ENCODE assay signal across 8 mouse cellular contexts in the genomic region with DNA sequence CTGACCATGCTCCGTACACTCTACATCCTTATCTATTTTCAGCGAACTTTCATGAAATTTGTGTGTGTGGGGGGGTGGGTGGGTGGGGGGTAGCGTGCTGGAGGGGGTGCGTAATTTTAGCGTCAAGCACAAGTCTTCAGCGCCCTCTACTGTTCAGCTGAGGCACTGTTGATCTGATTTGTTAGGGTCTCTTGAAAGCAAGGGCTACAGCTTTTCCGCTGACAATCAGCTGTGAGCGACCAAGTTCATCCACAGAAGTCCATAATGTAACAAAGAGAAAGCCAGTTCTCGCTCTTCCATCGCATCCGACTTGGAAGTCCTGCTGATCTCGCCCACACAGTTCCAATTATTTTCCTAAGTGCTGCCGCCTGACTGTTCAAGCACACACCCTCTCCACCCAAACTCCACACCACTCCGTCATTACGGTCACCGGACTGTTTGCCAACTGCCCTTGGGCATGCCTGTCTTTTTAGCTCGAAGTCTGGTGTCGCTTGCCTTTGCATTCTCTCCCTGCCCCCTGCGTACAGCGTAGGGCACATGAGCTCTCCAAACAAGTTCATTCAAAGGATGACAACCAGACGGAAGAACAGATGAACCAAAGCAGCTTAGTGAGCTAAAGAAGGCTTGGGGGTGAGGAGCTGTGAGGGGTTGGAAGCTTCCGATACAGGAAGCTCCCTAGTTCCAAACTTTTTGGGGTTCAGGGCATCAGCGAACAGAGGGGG. TPM values are rescaled to one million over a fixed set of nuclear protein-coding genes. Genes with fewer than 3 reads are reported as not detected.
DNase-seq lines count a peak whose midpoint lies in the region; ATAC-seq and TF ChIP-seq lines count a peak whose summit lies in the region.

No protein-coding gene starts in this region.

- no peaks in the 10 kb centered on the region for H3K9me3 ChIP-seq in hindbrain, embryonic 10.5 days
- no peaks in the 10 kb centered on the region for H3K9me3 ChIP-seq in hindbrain, embryonic 12.5 days (replicated peaks)
- no peaks in the 10 kb centered on the region for H3K9me3 ChIP-seq in embryonic facial prominence, embryonic 11.5 days (replicated peaks; ENCODE audit: control insufficient read depth, low read length)
- H3K9me3 ChIP-seq in hindbrain, postnatal 0 days (ENCODE audit: low read length) = no peaks in the 10 kb centered on the region
- no peaks in the 10 kb centered on the region for H3K9me3 ChIP-seq in liver, embryonic 14.5 days (ENCODE audit: control insufficient read depth, low read length)
- H3K9me3 ChIP-seq in stomach, embryonic 16.5 days (replicated peaks; ENCODE audit: control insufficient read depth, low read length) = no peaks in the 10 kb centered on the region

- H3K36me3 ChIP-seq in hindbrain, embryonic 10.5 days = no peaks in the 10 kb centered on the region
- H3K36me3 ChIP-seq in hindbrain, embryonic 12.5 days = no peaks in the 10 kb centered on the region
- H3K36me3 ChIP-seq in embryonic facial prominence, embryonic 11.5 days (replicated peaks; ENCODE audit: control insufficient read depth, insufficient read depth, low read depth, low read length) = no peaks in the 10 kb centered on the region
- H3K36me3 ChIP-seq in hindbrain, postnatal 0 days (ENCODE audit: insufficient read depth, low read length) = no peaks in the 10 kb centered on the region
- H3K36me3 ChIP-seq in liver, embryonic 14.5 days (replicated peaks; ENCODE audit: control insufficient read depth, insufficient read depth, low read depth) = no peaks in the 10 kb centered on the region
- H3K36me3 ChIP-seq in stomach, embryonic 16.5 days (ENCODE audit: control insufficient read depth, insufficient read depth, low read length) = no peaks in the 10 kb centered on the region

- peak; percentile 67 for TF ChIP-seq CTCF in hindbrain, postnatal 0 days (IDR thresholded peaks at IDR 0.05; ENCODE audit: low read depth)
- TF ChIP-seq CTCF in liver, embryonic 14.5 days (IDR thresholded peaks at IDR 0.05; ENCODE audit: low read depth) = peak; percentile 46

- H3K27ac ChIP-seq in hindbrain, embryonic 10.5 days = no peak overlapping the region
- H3K27ac ChIP-seq in hindbrain, embryonic 12.5 days = no peak overlapping the region
- no peak overlapping the region for H3K27ac ChIP-seq in embryonic facial prominence, embryonic 11.5 days (replicated peaks; ENCODE audit: low read depth, low read length)
- no peak overlapping the region for H3K27ac ChIP-seq in hindbrain, postnatal 0 days
- no peak overlapping the region for H3K27ac ChIP-seq in liver, embryonic 14.5 days
- no peak overlapping the region for H3K27ac ChIP-seq in stomach, embryonic 16.5 days (ENCODE audit: low read length)

- peak; percentile 44 for DNase-seq in hindbrain, embryonic 10.5 days (ENCODE audit: low spot score)
- DNase-seq in Muller cell, postnatal 12 days (ENCODE audit: inconsistent ontology term) = peak; percentile 79
- peak; percentile 71 for DNase-seq in embryonic facial prominence, embryonic 11.5 days (ENCODE audit: low spot score)
- DNase-seq in hindbrain, postnatal 0 days (ENCODE audit: low spot score) = peak; percentile 85
- no peak for DNase-seq in liver, embryonic 14.5 days (ENCODE audit: low read depth in 3 of 3, low spot score in 3 of 3)
- DNase-seq in spleen, adult 12 weeks (ENCODE audit: low spot score) = no peak

- no peak overlapping the region for H3K4me3 ChIP-seq in hindbrain, embryonic 10.5 days
- no peak overlapping the region for H3K4me3 ChIP-seq in hindbrain, embryonic 12.5 days
- no peak overlapping the region for H3K4me3 ChIP-seq in embryonic facial prominence, embryonic 11.5 days (ENCODE audit: low read depth, low read length)
- no peak overlapping the region for H3K4me3 ChIP-seq in hindbrain, postnatal 0 days (ENCODE audit: low read length)
- H3K4me3 ChIP-seq in liver, embryonic 14.5 days (ENCODE audit: insufficient read depth in 1 of 2, low read depth in 2 of 2, low read length in 2 of 2) = no peak overlapping the region
- H3K4me3 ChIP-seq in stomach, embryonic 16.5 days (replicated peaks; ENCODE audit: low read length) = no peak overlapping the region

- no peak overlapping the region for H3K4me2 ChIP-seq in hindbrain, embryonic 12.5 days (replicated peaks)
- H3K4me2 ChIP-seq in embryonic facial prominence, embryonic 11.5 days (ENCODE audit: low read depth, low read length) = no peak overlapping the region
- peak overlapping the region; percentile 40; the same call in 1 of the 2 replicates for H3K4me2 ChIP-seq in hindbrain, postnatal 0 days (ENCODE audit: low read depth, low read length)
- H3K4me2 ChIP-seq in liver, embryonic 14.5 days (ENCODE audit: low read depth) = no peak overlapping the region
- peak overlapping the region; percentile 20; the same call in 1 of the 2 replicates for H3K4me2 ChIP-seq in stomach, embryonic 16.5 days (ENCODE audit: low read depth, low read length)

- ATAC-seq in hindbrain, embryonic 12.5 days (ENCODE audit: low FRiP score) = no peak
- ATAC-seq in embryonic facial prominence, embryonic 11.5 days (replicated peaks; ENCODE audit: insufficient number of reproducible peaks, low FRiP score, low TSS enrichment, low read depth) = no peak
- 0 out of 2 replicates have a peak, but pooled peaks have one; percentile 44 for ATAC-seq in hindbrain, postnatal 0 days
- no peak for ATAC-seq in liver, embryonic 14.5 days (ENCODE audit: insufficient read depth)
- ATAC-seq in stomach, embryonic 16.5 days (ENCODE audit: insufficient read depth, low FRiP score) = no peak

- H3K9ac ChIP-seq in hindbrain, embryonic 12.5 days = no peak overlapping the region
- no peak overlapping the region for H3K9ac ChIP-seq in embryonic facial prominence, embryonic 11.5 days (replicated peaks; ENCODE audit: low read length)
- no peak overlapping the region for H3K9ac ChIP-seq in hindbrain, postnatal 0 days (replicated peaks; ENCODE audit: low read length)
- no peak overlapping the region for H3K9ac ChIP-seq in liver, embryonic 14.5 days (replicated peaks)
- no peak overlapping the region for H3K9ac ChIP-seq in stomach, embryonic 16.5 days (ENCODE audit: low read length)

- H3K27me3 ChIP-seq in hindbrain, embryonic 10.5 days (ENCODE audit: insufficient read depth, poor library complexity, severe bottlenecking) = peaks cover 3% of the 10 kb centered on the region; the same call in 1 of the 2 replicates
- H3K27me3 ChIP-seq in hindbrain, embryonic 12.5 days = peaks cover 7% of the 10 kb centered on the region; the same call in 1 of the 2 replicates
- no peaks in the 10 kb centered on the region for H3K27me3 ChIP-seq in embryonic facial prominence, embryonic 11.5 days (ENCODE audit: control insufficient read depth, insufficient read depth, low read length)
- H3K27me3 ChIP-seq in hindbrain, postnatal 0 days (ENCODE audit: insufficient read depth, low read length) = no peaks in the 10 kb centered on the region
- H3K27me3 ChIP-seq in liver, embryonic 14.5 days (ENCODE audit: control insufficient read depth, insufficient read depth, low read length) = no peaks in the 10 kb centered on the region
- H3K27me3 ChIP-seq in stomach, embryonic 16.5 days (ENCODE audit: control insufficient read depth, insufficient read depth, low read length) = no peaks in the 10 kb centered on the region

- no peak for TF ChIP-seq EP300 in liver, embryonic 14.5 days (IDR thresholded peaks at IDR 0.05; ENCODE audit: low read depth)

- WGBS in hindbrain, embryonic 10.5 days = 40% methylated on average over 23 of the region's 23 CpGs
- WGBS in hindbrain, embryonic 12.5 days = 45% methylated on average over 23 of the region's 23 CpGs
- whole genome bisulfite sequencing in embryonic facial prominence, embryonic 11.5 days = 33% methylated on average over 23 of the region's 23 CpGs
- WGBS in hindbrain, postnatal 0 days = 34% methylated on average over 23 of the region's 23 CpGs
- 31% methylated on average over 23 of the region's 23 CpGs for WGBS in liver, embryonic 14.5 days (ENCODE audit: insufficient replicate concordance)
- WGBS in stomach, embryonic 16.5 days = 29% methylated on average over 23 of the region's 23 CpGs

- peaks cover 8% of the 10 kb centered on the region for H3K4me1 ChIP-seq in hindbrain, embryonic 10.5 days (replicated peaks)
- peaks cover 6% of the 10 kb centered on the region; the same call in 1 of the 2 replicates for H3K4me1 ChIP-seq in hindbrain, embryonic 12.5 days
- no peaks in the 10 kb centered on the region for H3K4me1 ChIP-seq in embryonic facial prominence, embryonic 11.5 days (ENCODE audit: control insufficient read depth, insufficient read depth, low read length)
- peaks cover 9% of the 10 kb centered on the region for H3K4me1 ChIP-seq in hindbrain, postnatal 0 days (ENCODE audit: insufficient read depth, low read length)
- H3K4me1 ChIP-seq in liver, embryonic 14.5 days (replicated peaks; ENCODE audit: control insufficient read depth in 2 of 2, insufficient read depth in 2 of 2, low read length in 1 of 2) = peaks cover 0 to 5% of the 10 kb centered on the region in 2 experiments; a peak in 2 of 4 replicates
- peaks cover 21% of the 10 kb centered on the region for H3K4me1 ChIP-seq in stomach, embryonic 16.5 days (ENCODE audit: control insufficient read depth, insufficient read depth, low read length)

RNA-seq across cellular contexts. Expression of gene Ptpn3, which starts 19.1 kb away (rescaled TPM):
- 1.3 and 1.6 TPM in 2 replicates for polyA plus RNA-seq in hindbrain, embryonic 10.5 days (2016; fragmentation: Nextera tagmentation; extraction: Ambion mirVana)
- 2.2 and 4.3 TPM in 2 replicates for polyA plus RNA-seq in hindbrain, embryonic 12.5 days (2016; fragmentation: Nextera tagmentation; extraction: Ambion mirVana)
- 1.9 and 2.5 TPM in 2 replicates for polyA plus RNA-seq in embryonic facial prominence, embryonic 11.5 days (2014; fragmentation: Nextera tagmentation; extraction: Ambion mirVana)
- total RNA-seq in hindbrain, postnatal 0 days (2014; rRNA removed) = 3.2 and 10.1 TPM in 2 replicates
- 2.8 and 3.4 TPM in 2 replicates for polyA plus RNA-seq in hindbrain, postnatal 0 days (2015; fragmentation: Nextera tagmentation; extraction: Ambion mirVana)
- 0.32 and 0.46 TPM in 2 replicates for polyA plus RNA-seq in liver, embryonic 14.5 days (2012; rRNA removed)
- polyA plus RNA-seq in liver, embryonic 14.5 days (2014; fragmentation: Nextera tagmentation; extraction: Ambion mirVana) = 0.38 and 0.51 TPM in 2 replicates
- 7.1 and 7.7 TPM in 2 replicates for polyA plus RNA-seq in stomach, embryonic 16.5 days (2015; fragmentation: Nextera tagmentation; extraction: Ambion mirVana)

Comparison
In these comparisons a context has a peak if more than half of its experiments do, and no peak if none do; other contexts are left out.
1. H3K4me2 ChIP-seq: peak in hindbrain, postnatal 0 days (single experiment) and stomach, embryonic 16.5 days (single experiment); none in hindbrain, embryonic 12.5 days (single experiment), embryonic facial prominence, embryonic 11.5 days (single experiment) and liver, embryonic 14.5 days (single experiment).
2. DNase-seq: peak in hindbrain, embryonic 10.5 days (single experiment), Muller cell, postnatal 12 days (single experiment), embryonic facial prominence, embryonic 11.5 days (single experiment) and hindbrain, postnatal 0 days (single experiment); none in liver, embryonic 14.5 days (0 of 3) and spleen, adult 12 weeks (single experiment).